Mouse (Mus musculus) right cerebral cortex, adult 18-20 months (tissue): ENCODE measurements at regions not wholly inside any gene's neighbourhood (a gene's known extent, or its start where the extent isn't known, plus 50 kb on each side); places are given as distances from the start of the nearest gene placed in this dataset.
A peak's percentile ranks its signal among the peaks of the same experiment; 100 is the strongest.

ENCODE experiments used
- DNase-seq: peaks from one replicate; pipeline ENCODE4 v3.0.0; 2022; ENCODE audit warnings: mixed read lengths

- no peak for DNase-seq
Observed at GRCm38 (mm10) chrX:13344701-13345100, 63.9 kb downstream of the Ddx3x start.

- no peak for DNase-seq
Observed at GRCm38 (mm10) chrX:13345126-13345525, 64.4 kb downstream of the Ddx3x start.

- peak; percentile 4 for DNase-seq
Observed at GRCm38 (mm10) chrX:13346011-13346631, 65.4 kb downstream of the Ddx3x start.

GRCm38 (mm10) chrX:13346696-13347026 lies 65.9 kb downstream of the Ddx3x start:
- no peak for DNase-seq

GRCm38 (mm10) chrX:13347027-13347840 lies 66.5 kb downstream of the Ddx3x start:
- peak; percentile 67 for DNase-seq

GRCm38 (mm10) chrX:13348415-13348814 lies 67.6 kb downstream of the Ddx3x start:
- DNase-seq = no peak

GRCm38 (mm10) chrX:13350461-13350860 lies 69.7 kb downstream of the Ddx3x start:
- DNase-seq = no peak

GRCm38 (mm10) chrX:13357149-13357783 lies 76.5 kb downstream of the Ddx3x start:
- DNase-seq = no peak

- DNase-seq = no peak
Observed at GRCm38 (mm10) chrX:13357973-13358372, 77.2 kb downstream of the Ddx3x start.

- no peak for DNase-seq
Observed at GRCm38 (mm10) chrX:13360436-13360835, 79.7 kb downstream of the Ddx3x start.

- no peak for DNase-seq
Observed at GRCm38 (mm10) chrX:13370319-13370718, 89.5 kb downstream of the Ddx3x start.

GRCm38 (mm10) chrX:13372752-13373151 lies 92.0 kb downstream of the Ddx3x start:
- no peak for DNase-seq

GRCm38 (mm10) chrX:13386354-13386753 lies 79.6 kb upstream of the Nyx start:
- no peak for DNase-seq

- DNase-seq = no peak
Observed at GRCm38 (mm10) chrX:13398466-13398865, 67.4 kb upstream of the Nyx start.

- no peak for DNase-seq
Observed at GRCm38 (mm10) chrX:13412726-13413125, 53.2 kb upstream of the Nyx start.

GRCm38 (mm10) chrX:13413135-13413534 lies 52.8 kb upstream of the Nyx start:
- DNase-seq = no peak
